28 mouse cellular contexts compared by ENCODE assay signal in genomic region chr2:117461541-117462290, GRCm38 (mm10).
DNase-seq lines count a peak whose midpoint lies in the region; ATAC-seq and TF ChIP-seq lines count a peak whose summit lies in the region.
"Had no signal": no experiment of that assay in that cellular context is flagged by ENCODE, and none has a peak within 500 bp of the region (broad histone marks: within the 10 kb centered on the region; RNA-seq: fewer than 3 reads in every experiment).

No protein-coding gene starts in this region.

- in situ Hi-C loops in Patski (cut with MboI; ENCODE audit: low pct_unique_long_range_greater_than_20kb), result loop anchor here (5.0 kb wide), 5 partner anchors 81 to 786 kb away; partner anchors contain the start of gene Thbs1

- no peak for ATAC-seq in limb, embryonic 12.5 days (ENCODE audit: insufficient number of reproducible peaks, insufficient read depth, low FRiP score, low TSS enrichment, low read depth)
- ATAC-seq in Patski, result peak; percentile 73
- ATAC-seq in limb, embryonic 14.5 days (ENCODE audit: low FRiP score, low read depth), result no peak; the same call in 1 of the 2 replicates
- no peak for ATAC-seq in midbrain, postnatal 0 days (ENCODE audit: low FRiP score)
- ATAC-seq: forebrain, embryonic 16.5 days; intestine, postnatal 0 days; midbrain, embryonic 15.5 days had no signal

- no peak for TF ChIP-seq POLR2A in limb, embryonic 14.5 days (IDR thresholded peaks at IDR 0.05; ENCODE audit: borderline replicate concordance, extremely low read depth, insufficient read depth, insufficient read length)

- no peaks in the 10 kb centered on the region for H3K27me3 ChIP-seq in limb, embryonic 12.5 days
- no peaks in the 10 kb centered on the region for H3K27me3 ChIP-seq in limb, embryonic 10.5 days (ENCODE audit: low read depth, poor library complexity, severe bottlenecking)
- no peaks in the 10 kb centered on the region for H3K27me3 ChIP-seq in Patski
- H3K27me3 ChIP-seq in limb, embryonic 14.5 days (ENCODE audit: control insufficient read depth, insufficient read depth, low read length), result no peaks in the 10 kb centered on the region
- no peaks in the 10 kb centered on the region for H3K27me3 ChIP-seq in midbrain, postnatal 0 days (ENCODE audit: insufficient read depth, low read length)
- H3K27me3 ChIP-seq: heart, embryonic 12.5 days; liver, embryonic 15.5 days; lung, embryonic 15.5 days; midbrain, embryonic 15.5 days; neural tube, embryonic 12.5 days had no signal

- no peak overlapping the region for H3K9ac ChIP-seq in limb, embryonic 12.5 days (replicated peaks)
- H3K9ac ChIP-seq in limb, embryonic 14.5 days (ENCODE audit: low read depth, low read length, severe bottlenecking), result no peak overlapping the region
- no peak overlapping the region for H3K9ac ChIP-seq in midbrain, postnatal 0 days (replicated peaks; ENCODE audit: low read length, poor library complexity, severe bottlenecking)
- H3K9ac ChIP-seq: heart, embryonic 12.5 days; hindbrain, embryonic 14.5 days; liver, embryonic 15.5 days; lung, embryonic 15.5 days; midbrain, embryonic 15.5 days; neural tube, embryonic 12.5 days had no signal

- no peak overlapping the region for H3K4me3 ChIP-seq in limb, embryonic 12.5 days (replicated peaks)
- H3K4me3 ChIP-seq in limb, embryonic 10.5 days, result no peak overlapping the region
- no peak overlapping the region for H3K4me3 ChIP-seq in limb, embryonic 14.5 days (replicated peaks; ENCODE audit: low read length)
- no peak overlapping the region for H3K4me3 ChIP-seq in midbrain, postnatal 0 days (ENCODE audit: low read depth, low read length)
- H3K4me3 ChIP-seq: gastrocnemius, adult 2 months; heart, adult 2 months; heart, embryonic 12.5 days; left cerebral cortex, adult 2 months; liver, embryonic 15.5 days; lung, embryonic 15.5 days; midbrain, embryonic 10.5 days; midbrain, embryonic 15.5 days; neural tube, embryonic 12.5 days had no signal

- WGBS in limb, embryonic 12.5 days, result 74% methylated on average over 4 of the region's 4 CpGs
- 82% methylated on average over 4 of the region's 4 CpGs for WGBS in limb, embryonic 10.5 days
- WGBS in limb, embryonic 14.5 days, result 58% methylated on average over 4 of the region's 4 CpGs
- 84% methylated on average over 4 of the region's 4 CpGs for WGBS in midbrain, postnatal 0 days

- CTCF ChIA-PET in Patski (lab: Charles Lee), result interaction anchor here (1.4 to 2.2 kb wide), 3 partner anchors 11 to 205 kb away, joined by 7 to 9 read pairs (median 7); no protein-coding TSS in a partner anchor

- no peaks in the 10 kb centered on the region for H3K4me1 ChIP-seq in limb, embryonic 12.5 days (replicated peaks)
- H3K4me1 ChIP-seq in limb, embryonic 10.5 days, result no peaks in the 10 kb centered on the region
- no peaks in the 10 kb centered on the region for H3K4me1 ChIP-seq in limb, embryonic 14.5 days (ENCODE audit: control insufficient read depth, insufficient read depth, low read length)
- H3K4me1 ChIP-seq in midbrain, postnatal 0 days (ENCODE audit: insufficient read depth, low read length), result no peaks in the 10 kb centered on the region
- H3K4me1 ChIP-seq: heart, embryonic 12.5 days; liver, embryonic 15.5 days; lung, embryonic 15.5 days; midbrain, embryonic 15.5 days; neural tube, embryonic 12.5 days had no signal

- no peaks in the 10 kb centered on the region for H3K9me3 ChIP-seq in limb, embryonic 12.5 days
- no peaks in the 10 kb centered on the region for H3K9me3 ChIP-seq in limb, embryonic 10.5 days (replicated peaks)
- no peaks in the 10 kb centered on the region for H3K9me3 ChIP-seq in limb, embryonic 14.5 days (ENCODE audit: control insufficient read depth, low read length)
- no peaks in the 10 kb centered on the region for H3K9me3 ChIP-seq in midbrain, postnatal 0 days (ENCODE audit: low read length)
- H3K9me3 ChIP-seq: heart, embryonic 12.5 days; liver, embryonic 15.5 days; lung, embryonic 15.5 days; midbrain, embryonic 10.5 days; midbrain, embryonic 15.5 days; neural tube, embryonic 12.5 days had no signal

- no peaks in the 10 kb centered on the region for H3K36me3 ChIP-seq in limb, embryonic 12.5 days
- H3K36me3 ChIP-seq in limb, embryonic 10.5 days, result no peaks in the 10 kb centered on the region
- no peaks in the 10 kb centered on the region for H3K36me3 ChIP-seq in limb, embryonic 14.5 days (ENCODE audit: control insufficient read depth, insufficient read depth, low read length)
- no peaks in the 10 kb centered on the region for H3K36me3 ChIP-seq in midbrain, postnatal 0 days (ENCODE audit: insufficient read depth, low read length)
- H3K36me3 ChIP-seq: heart, embryonic 12.5 days; liver, embryonic 15.5 days; lung, embryonic 15.5 days; midbrain, embryonic 10.5 days; midbrain, embryonic 15.5 days; neural tube, embryonic 12.5 days had no signal

- TF ChIP-seq CTCF in Patski (IDR thresholded peaks at IDR 0.05), result no peak
- no peak for TF ChIP-seq CTCF in midbrain, postnatal 0 days (IDR thresholded peaks at IDR 0.05)

- no peak overlapping the region for H3K4me2 ChIP-seq in limb, embryonic 12.5 days
- no peak overlapping the region for H3K4me2 ChIP-seq in limb, embryonic 14.5 days (replicated peaks; ENCODE audit: low read depth, low read length, severe bottlenecking)
- no peak overlapping the region for H3K4me2 ChIP-seq in midbrain, postnatal 0 days (ENCODE audit: low read depth, low read length, poor library complexity, severe bottlenecking)
- H3K4me2 ChIP-seq: heart, embryonic 12.5 days; hindbrain, embryonic 14.5 days; liver, embryonic 15.5 days; lung, embryonic 15.5 days; midbrain, embryonic 15.5 days; neural tube, embryonic 12.5 days had no signal

- H3K27ac ChIP-seq in limb, embryonic 12.5 days, result 0 out of 2 replicates have a peak overlapping the region, but pooled peaks have one; percentile 29
- H3K27ac ChIP-seq in limb, embryonic 10.5 days, result no peak overlapping the region
- H3K27ac ChIP-seq in limb, embryonic 14.5 days (replicated peaks; ENCODE audit: low read depth, low read length), result peak overlapping the region; percentile 44; the same call in 1 of the 2 replicates
- H3K27ac ChIP-seq in midbrain, postnatal 0 days (ENCODE audit: low read depth, low read length), result no peak overlapping the region
- H3K27ac ChIP-seq: gastrocnemius, adult 2 months; heart, adult 2 months; hindbrain, embryonic 14.5 days; left cerebral cortex, adult 2 months; liver, embryonic 15.5 days; lung, embryonic 15.5 days; midbrain, embryonic 10.5 days; midbrain, embryonic 15.5 days; neural tube, embryonic 12.5 days had no signal

- POLR2A ChIA-PET in Patski (lab: Charles Lee), result interaction anchor here (0.9 kb wide), 1 partner anchor 654 kb away, joined by 3 read pairs; no protein-coding TSS in a partner anchor

- DNase-seq in limb, embryonic 10.5 days (ENCODE audit: low spot score), result no peak
- peak; percentile 80 for DNase-seq in Patski (ENCODE audit: low read depth, low spot score)
- DNase-seq in limb, embryonic 14.5 days (ENCODE audit: low spot score), result peak; percentile 21
- no peak for DNase-seq in adrenal gland, adult 8-10 months
- no peak for DNase-seq in midbrain, postnatal 0 days (ENCODE audit: low spot score)
- no peak for DNase-seq in adrenal gland, postnatal 14 days
- DNase-seq: adrenal gland, postnatal 10 days; cerebellum, adult 18-20 months; cerebellum, postnatal 10 days; gastrocnemius, adult 2 months; gastrocnemius, postnatal 36 days; heart, adult 2 months; kidney, postnatal 14 days; right cerebral cortex, adult 18-20 months; right cerebral cortex, postnatal 4 days; thymus, adult 2 months; thymus, postnatal 36 days had no signal

Comparison
In these comparisons a context has a peak if more than half of its experiments do, and no peak if none do; other contexts are left out.
1. H3K27ac ChIP-seq: peak in limb, embryonic 12.5 days (single experiment) and limb, embryonic 14.5 days (single experiment); none in limb, embryonic 10.5 days (single experiment) and midbrain, postnatal 0 days (single experiment).
2. DNase-seq: peak in Patski (single experiment) and limb, embryonic 14.5 days (single experiment); none in limb, embryonic 10.5 days (single experiment), adrenal gland, adult 8-10 months (single experiment), midbrain, postnatal 0 days (single experiment) and adrenal gland, postnatal 14 days (single experiment).